Mouse (Mus musculus) E14TG2a.4 (cell line): ENCODE results near the gene Hspbp1.

ENCODE experiments used
- CTCF ChIP-seq: conservative IDR thresholded peaks from 2 replicates; pipeline ENCODE4 v1.5.1; 2014; ENCODE audit warnings: low read length
- POU5F1 ChIP-seq: IDR thresholded peaks from 2 replicates; pipeline ENCODE4 v1.6.1; 2014; ENCODE audit warnings: low read length, borderline replicate concordance

GRCm38 (mm10) chr7:4636179-4636578 lies 48.7 kb downstream of the Hspbp1 start:
- TF ChIP-seq CTCF (no peak), POU5F1 (no peak)
